Mouse (Mus musculus): ENCODE results near the gene Olfr215.
A peak's percentile ranks its signal among the peaks of the same experiment; 100 is the strongest.
"Not testable (repeated sequence)": the region's sequence is repeated elsewhere in the genome, so short reads cannot be mapped to it uniquely, and the experiment has no call there.

Gene Olfr215

DNA sequence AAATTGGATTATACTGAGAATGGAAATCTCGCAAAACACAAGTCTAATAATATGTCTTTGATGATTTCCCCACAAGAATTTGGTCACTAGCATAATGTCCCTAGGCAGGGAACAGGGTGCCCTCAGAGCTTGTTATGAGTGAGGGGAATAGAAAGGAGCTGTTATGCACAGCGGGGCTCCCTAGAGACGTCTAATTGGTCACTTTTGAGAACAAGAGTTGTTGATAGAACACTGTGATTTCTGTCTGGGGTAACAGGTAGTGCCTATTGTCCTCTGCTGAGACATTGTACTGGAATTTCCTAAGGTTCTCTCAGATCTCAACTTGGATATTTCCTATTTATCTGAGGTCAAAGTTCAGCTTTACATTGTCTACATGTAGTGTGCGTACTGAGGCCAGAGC lies at the start of gene Olfr215:
TSS of gene Olfr215 (minus strand) at position 101 of the 400 bp plus-strand sequence.
- no peak for DNase-seq (ENCODE audit: low read depth, low spot score)

DNA sequence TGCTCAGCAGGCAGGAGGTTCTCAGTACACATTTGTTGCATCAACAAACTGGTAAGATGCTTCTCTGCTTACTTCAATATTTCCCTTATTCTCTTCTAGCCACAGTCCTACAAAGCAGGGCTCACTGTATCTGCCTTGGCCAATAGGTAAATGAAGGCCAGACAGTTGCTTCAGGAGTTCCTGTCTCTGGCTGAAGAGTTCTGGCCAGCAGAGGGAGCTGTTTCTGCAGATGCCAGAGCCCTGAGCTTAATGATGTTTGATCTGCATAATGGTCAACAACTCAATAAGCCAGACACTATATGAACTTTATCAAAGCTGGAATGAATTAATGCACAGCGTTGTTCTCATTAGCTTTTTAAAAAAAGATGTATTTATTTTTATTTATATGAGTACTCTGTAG lies 48.1 kb upstream of the Olfr215 start:
- DNase-seq (ENCODE audit: low read depth, low spot score), result no peak

DNA sequence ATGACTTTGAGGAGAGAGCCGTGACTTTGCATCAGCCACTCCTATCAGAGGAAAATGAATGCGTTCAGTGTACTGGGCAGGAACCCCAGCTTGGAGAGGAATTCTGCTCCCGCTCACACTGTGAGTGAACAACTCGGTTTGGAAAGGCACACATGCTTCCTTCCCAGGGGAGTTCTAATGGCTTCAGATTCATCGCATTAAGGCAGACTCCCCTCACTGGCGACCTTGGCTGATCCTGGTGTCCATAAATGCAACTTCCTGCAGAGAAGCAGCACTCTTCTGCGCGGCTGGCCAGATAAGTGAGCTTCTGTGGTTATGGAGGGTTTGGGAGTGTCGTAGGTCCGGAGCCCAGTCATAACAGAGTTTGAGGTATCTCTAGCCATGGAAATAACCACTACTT lies 45.8 kb upstream of the Olfr215 start:
- DNase-seq (ENCODE audit: low read depth, low spot score), result no peak

GRCm38 (mm10) chr6:116628539-116629171 lies 44.7 kb upstream of the Olfr215 start, which contains the start of gene Zfp422:
TSS of gene Zfp422 (minus strand) at chr6:116628999.
- DNase-seq (ENCODE audit: low read depth, low spot score), result peak; percentile 53

- DNase-seq (ENCODE audit: low read depth, low spot score), result no peak
Measured at GRCm38 (mm10) chr6:116628095-116628494, 44.1 kb upstream of the Olfr215 start.

GRCm38 (mm10) chr6:116626417-116626816 lies 42.4 kb upstream of the Olfr215 start:
- DNase-seq (ENCODE audit: low read depth, low spot score), result not testable (repeated sequence)

DNA sequence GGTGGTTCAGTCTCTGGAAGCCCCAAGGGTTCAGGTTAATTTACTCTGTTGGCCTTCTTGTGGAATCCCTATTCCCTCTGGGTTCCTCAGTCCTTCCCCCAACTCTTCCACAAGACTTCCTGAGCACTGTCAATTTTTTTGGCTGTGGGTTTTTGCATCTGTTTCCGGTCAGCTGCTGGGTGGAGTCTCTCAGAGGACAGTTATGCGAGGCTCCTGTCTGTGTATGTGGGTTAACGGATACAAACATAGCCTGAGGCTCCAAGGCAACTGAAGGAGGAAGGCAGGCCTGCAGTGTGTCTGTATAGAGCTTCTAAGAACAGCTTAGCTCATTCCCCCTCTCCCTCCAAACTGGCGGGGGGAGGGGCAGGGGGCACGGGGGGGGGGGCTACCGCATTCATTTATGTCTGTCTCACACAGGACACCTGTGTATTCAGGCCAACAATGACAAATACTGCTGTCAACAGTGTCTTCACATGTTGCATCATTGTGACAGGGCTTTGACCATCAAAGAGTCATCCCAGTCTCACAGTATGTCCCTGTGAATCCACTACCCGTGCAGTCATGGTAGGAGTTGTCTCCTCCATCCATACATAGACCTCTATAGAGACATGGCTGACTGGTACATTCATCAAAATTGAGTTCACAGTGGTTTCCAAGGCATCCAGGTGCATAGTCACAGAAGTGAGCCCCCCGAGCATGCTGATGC lies 37.5 kb upstream of the Olfr215 start:
- no peak for DNase-seq (ENCODE audit: low read depth, low spot score)

DNA sequence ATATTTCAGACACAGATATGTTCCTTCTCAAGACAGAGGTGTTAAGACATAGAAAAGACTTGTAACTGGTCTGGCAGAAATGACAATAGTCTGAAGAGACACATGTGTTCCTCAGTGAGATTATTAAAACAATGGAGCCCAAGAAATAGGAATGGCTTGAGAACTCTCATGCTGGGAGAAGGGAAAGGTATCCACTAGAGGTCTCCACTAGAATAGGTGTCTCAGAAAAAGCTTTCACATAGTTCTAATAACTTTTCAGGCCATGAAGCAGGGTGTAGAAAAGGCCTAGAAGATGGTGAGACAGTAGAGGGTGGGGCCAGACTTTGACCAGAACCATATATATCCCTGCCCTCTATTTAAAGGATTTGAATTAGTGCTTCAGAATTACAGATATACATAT lies 34.1 kb upstream of the Olfr215 start:
- DNase-seq (ENCODE audit: low read depth, low spot score), result no peak

DNA sequence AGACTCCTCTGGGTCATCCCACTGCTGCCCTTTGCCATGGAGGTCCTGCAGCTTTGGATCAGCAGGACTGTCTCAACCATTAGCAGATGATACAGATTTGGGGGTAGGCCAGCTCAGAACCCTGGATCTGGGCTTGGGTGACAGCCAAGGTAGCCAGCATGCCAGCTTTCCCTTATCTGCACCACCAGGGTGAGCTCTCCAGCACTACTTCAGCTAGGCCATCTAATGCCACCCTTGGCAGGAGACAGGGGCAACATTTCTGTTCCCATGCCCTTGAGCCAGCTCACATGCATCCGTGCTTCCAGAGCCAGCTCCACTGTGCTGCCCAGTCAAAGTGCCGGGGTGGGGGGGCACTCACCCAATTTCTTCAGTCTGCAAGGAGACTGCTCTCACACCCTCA lies 31.7 kb upstream of the Olfr215 start:
- DNase-seq (ENCODE audit: low read depth, low spot score), result no peak

DNA sequence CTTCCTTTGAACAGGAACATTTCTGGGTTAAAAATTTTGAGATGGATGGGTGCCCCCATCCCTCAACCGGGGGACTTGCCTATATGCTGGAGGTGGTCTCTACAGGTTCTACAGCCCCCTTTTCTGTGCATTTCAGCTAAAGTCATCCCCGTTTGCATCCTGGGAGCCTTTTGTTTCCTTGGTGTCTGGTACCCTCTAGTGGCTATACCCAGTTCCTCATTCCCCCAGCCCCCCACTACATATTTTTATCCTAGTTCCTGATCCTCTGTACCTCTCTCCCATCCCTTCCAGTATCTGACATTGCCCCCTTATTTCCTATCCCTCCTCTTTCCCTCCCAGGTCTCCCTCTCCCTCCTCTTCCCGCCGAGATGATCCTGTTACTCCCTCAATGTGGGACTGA lies 23.2 kb upstream of the Olfr215 start:
- no peak for DNase-seq (ENCODE audit: low read depth, low spot score)

GRCm38 (mm10) chr6:116600969-116601368 lies 17.0 kb upstream of the Olfr215 start:
- DNase-seq (ENCODE audit: low read depth, low spot score), result not testable (repeated sequence)

- DNase-seq (ENCODE audit: low read depth, low spot score), result no peak
Measured at GRCm38 (mm10) chr6:116569834-116570233, 14.2 kb downstream of the Olfr215 start.

DNA sequence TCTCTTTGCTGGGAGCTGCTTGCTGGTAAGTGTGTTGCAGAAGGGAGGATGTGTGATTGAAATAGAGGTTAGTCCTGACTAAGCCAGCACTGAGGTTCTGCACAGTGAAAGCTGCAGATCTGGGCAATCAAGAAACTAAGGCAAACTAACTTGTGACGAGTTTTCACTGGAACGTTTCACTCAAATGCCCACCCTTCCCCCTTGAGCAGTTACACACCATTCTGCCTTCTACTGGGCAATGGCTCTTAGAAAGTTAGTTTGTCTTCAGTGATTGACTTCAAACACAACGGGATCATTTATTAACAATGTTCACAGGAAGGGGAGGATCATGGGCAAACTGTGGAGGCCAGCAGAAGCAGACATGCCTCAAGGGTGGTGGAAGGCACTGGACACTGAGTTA lies 29.0 kb downstream of the Olfr215 start:
- DNase-seq (ENCODE audit: low read depth, low spot score), result no peak

GRCm38 (mm10) chr6:116553935-116554334 lies 30.1 kb downstream of the Olfr215 start, which contains the start of gene Olfr214:
TSS of gene Olfr214 (plus strand) at chr6:116554235.
- no peak for DNase-seq (ENCODE audit: low read depth, low spot score)

GRCm38 (mm10) chr6:116550841-116551240 lies 33.2 kb downstream of the Olfr215 start, which contains the start of gene Gm5580:
TSS of gene Gm5580 (plus strand) at chr6:116551141.
- not testable (repeated sequence) for DNase-seq (ENCODE audit: low read depth, low spot score)

- no peak for DNase-seq (ENCODE audit: low read depth, low spot score)
Measured at GRCm38 (mm10) chr6:116542500-116542899, 41.5 kb downstream of the Olfr215 start.

GRCm38 (mm10) chr6:116538156-116538555 lies 45.8 kb downstream of the Olfr215 start, which contains the start of gene Olfr213:
TSS of gene Olfr213 (plus strand) at chr6:116538456.
- DNase-seq (ENCODE audit: low read depth, low spot score), result no peak
